Mouse (Mus musculus) MEL (cell line): ENCODE measurements at regions not wholly inside any gene's neighbourhood (a gene's known extent, or its start where the extent isn't known, plus 50 kb on each side); places are given as distances from the start of the nearest gene placed in this dataset.

Source experiments
- DNase-seq: peaks from one replicate; pipeline ENCODE4 v3.0.0; 2011; ENCODE audit warnings: low read depth, low spot score
- H3K27ac ChIP-seq: 2 replicates; pipeline ENCODE4 v1.5.1; 2012; ENCODE audit warnings: low read depth, mild to moderate bottlenecking, control low read depth, low read length, moderate library complexity; ENCODE audit not compliant: control insufficient read depth
- H3K27me3 ChIP-seq, 2 experiments: fragments of 150-350 bp in 1 of 2; sonication (generic) in 1 of 2; 2 replicates each; pipeline ENCODE4 v1.6.1; 2012; ENCODE audit warnings: low read length in 2 of 2, mild to moderate bottlenecking in 2 of 2, improper control_type of control experiment in 1 of 2, moderate library complexity in 1 of 2; ENCODE audit not compliant: insufficient read depth in 2 of 2, control insufficient read depth in 1 of 2
- H3K36me3 ChIP-seq, 2 experiments: 2 replicates each; pipeline ENCODE4 v1.6.1; 2012 to 2014; ENCODE audit warnings: low read length in 2 of 2, improper control_type of control experiment in 1 of 2, inconsistent platforms in 1 of 2, mild to moderate bottlenecking in 1 of 2; ENCODE audit not compliant: insufficient read depth in 2 of 2, control insufficient read depth in 1 of 2
- H3K4me1 ChIP-seq, 2 experiments: fragments of 150-350 bp in 1 of 2; sonication (generic) in 1 of 2; 2 replicates each; pipeline ENCODE4 v1.6.1; 2012; ENCODE audit warnings: low read length in 2 of 2, improper control_type of control experiment in 1 of 2, mild to moderate bottlenecking in 1 of 2; ENCODE audit not compliant: insufficient read depth in 2 of 2, control insufficient read depth in 1 of 2
- H3K4me3 ChIP-seq, 2 experiments: fragments of 150-350 bp in 1 of 2; sonication (generic) in 1 of 2; 2 replicates each; pipeline ENCODE4 v1.5.1; 2012; ENCODE audit warnings: low read depth in 2 of 2, low read length in 2 of 2, mild to moderate bottlenecking in 2 of 2, moderate library complexity in 2 of 2, control low read depth in 1 of 2, improper control_type of control experiment in 1 of 2; ENCODE audit not compliant: control insufficient read depth in 1 of 2, insufficient read depth in 1 of 2
- H3K79me2 ChIP-seq: 2 replicates; pipeline ENCODE4 v1.6.1; 2012; ENCODE audit warnings: mild to moderate bottlenecking, low read length, moderate library complexity; ENCODE audit not compliant: control insufficient read depth, poor library complexity, insufficient read depth
- H3K9ac ChIP-seq: 2 replicates; pipeline ENCODE4 v1.6.1; 2012; ENCODE audit warnings: low read depth, mild to moderate bottlenecking, control low read depth, low read length, moderate library complexity; ENCODE audit not compliant: control insufficient read depth, poor library complexity, severe bottlenecking
- H3K9me3 ChIP-seq: fragments of 150-350 bp; sonication (generic); replicated peaks from 2 replicates; pipeline ENCODE4 v1.6.1; 2012; ENCODE audit warnings: mild to moderate bottlenecking, low read length, improper control_type of control experiment, moderate library complexity; ENCODE audit not compliant: insufficient read depth
- BHLHE40 ChIP-seq: IDR thresholded peaks from 2 replicates; pipeline ENCODE4 v1.6.1; 2012; ENCODE audit warnings: low read depth, mild to moderate bottlenecking, inconsistent platforms, low read length, improper control_type of control experiment, borderline replicate concordance
- ELF1 ChIP-seq: IDR thresholded peaks from 2 replicates; pipeline ENCODE4 v1.6.1; 2014; ENCODE audit warnings: low read depth, mild to moderate bottlenecking, inconsistent platforms, low read length, improper control_type of control experiment, moderate library complexity
- ETS1 ChIP-seq: IDR thresholded peaks from 2 replicates; pipeline ENCODE4 v1.6.1; 2012; ENCODE audit warnings: low read depth, mild to moderate bottlenecking, inconsistent platforms, low read length, improper control_type of control experiment, moderate library complexity
- GATA1 ChIP-seq: IDR thresholded peaks from 2 replicates; pipeline ENCODE4 v1.6.1; 2011; ENCODE audit warnings: low read depth, low read length, improper control_type of control experiment
- HCFC1 ChIP-seq: IDR thresholded peaks from 2 replicates; pipeline ENCODE4 v1.6.1; 2012; ENCODE audit warnings: low read depth, mild to moderate bottlenecking, inconsistent platforms, low read length, improper control_type of control experiment, moderate library complexity
- JUND ChIP-seq: IDR thresholded peaks from 2 replicates; pipeline ENCODE4 v1.6.1; 2011; ENCODE audit warnings: low read depth, mild to moderate bottlenecking, improper control_type of control experiment, low read length
- MAFK ChIP-seq: IDR thresholded peaks from 2 replicates; pipeline ENCODE4 v1.6.1; 2011; ENCODE audit warnings: low read depth, mild to moderate bottlenecking, low read length, improper control_type of control experiment, borderline replicate concordance
- MAX ChIP-seq: IDR thresholded peaks from 2 replicates; pipeline ENCODE4 v1.6.1; 2011; ENCODE audit warnings: low read length, improper control_type of control experiment
- MAZ ChIP-seq: IDR thresholded peaks from 2 replicates; pipeline ENCODE4 v1.6.1; 2012; ENCODE audit warnings: low read depth, mild to moderate bottlenecking, inconsistent platforms, low read length, improper control_type of control experiment
- MYC ChIP-seq: IDR thresholded peaks from 2 replicates; pipeline ENCODE4 v1.6.1; 2011; ENCODE audit warnings: low read depth, mild to moderate bottlenecking, low read length, improper control_type of control experiment, moderate library complexity
- NRF1 ChIP-seq: IDR thresholded peaks from 2 replicates; pipeline ENCODE4 v1.6.1; 2014; ENCODE audit warnings: low read depth, mild to moderate bottlenecking, inconsistent platforms, low read length, improper control_type of control experiment, moderate library complexity; ENCODE audit not compliant: poor library complexity, insufficient read depth, severe bottlenecking
- POLR2AphosphoS2 ChIP-seq: IDR thresholded peaks from 2 replicates; pipeline ENCODE4 v1.6.1; 2011; ENCODE audit warnings: low read length, improper control_type of control experiment
- POLR2AphosphoS5 ChIP-seq: IDR thresholded peaks from 2 replicates; pipeline ENCODE4 v1.6.1; 2012; ENCODE audit warnings: low read depth, borderline replicate concordance, mild to moderate bottlenecking, inconsistent platforms, low read length, moderate library complexity, mixed read lengths
- RCOR1 ChIP-seq: IDR thresholded peaks from 2 replicates; pipeline ENCODE4 v1.6.1; 2012; ENCODE audit warnings: low read depth, mild to moderate bottlenecking, inconsistent platforms, low read length, improper control_type of control experiment
- SIN3A ChIP-seq: IDR thresholded peaks from 2 replicates; pipeline ENCODE4 v1.6.1; 2012; ENCODE audit warnings: low read length, improper control_type of control experiment, inconsistent platforms
- TAL1 ChIP-seq: IDR thresholded peaks from 2 replicates; pipeline ENCODE4 v1.6.1; 2012; ENCODE audit warnings: mild to moderate bottlenecking, inconsistent platforms, low read length, moderate library complexity, mixed read lengths
- TBP ChIP-seq: IDR thresholded peaks from 2 replicates; pipeline ENCODE4 v1.8.0; 2011; ENCODE audit warnings: low read depth, low read length, improper control_type of control experiment
- TCF12 ChIP-seq: IDR thresholded peaks from 2 replicates; pipeline ENCODE4 v1.6.1; 2014; ENCODE audit warnings: low read depth, mild to moderate bottlenecking, inconsistent platforms, low read length, improper control_type of control experiment, moderate library complexity
- UBTF ChIP-seq: IDR thresholded peaks from 2 replicates; pipeline ENCODE4 v1.6.1; 2012; ENCODE audit warnings: low read depth, mild to moderate bottlenecking, inconsistent platforms, low read length, improper control_type of control experiment, moderate library complexity, borderline replicate concordance; ENCODE audit not compliant: insufficient read depth
- ZC3H11A ChIP-seq: IDR thresholded peaks from 2 replicates; pipeline ENCODE4 v1.6.1; 2012; ENCODE audit warnings: low read depth, mild to moderate bottlenecking, inconsistent platforms, low read length, improper control_type of control experiment
- ZKSCAN1 ChIP-seq: IDR thresholded peaks from 2 replicates; pipeline ENCODE4 v1.6.1; 2012; ENCODE audit warnings: low read depth, mild to moderate bottlenecking, inconsistent platforms, low read length, improper control_type of control experiment, moderate library complexity
- ZMIZ1 ChIP-seq: IDR thresholded peaks from 2 replicates; pipeline ENCODE4 v1.6.1; 2012; ENCODE audit warnings: low read depth, mild to moderate bottlenecking, inconsistent platforms, low read length, improper control_type of control experiment, moderate library complexity
- ZNF384 ChIP-seq: IDR thresholded peaks from 2 replicates; pipeline ENCODE4 v1.6.1; 2012; ENCODE audit warnings: low read depth, mild to moderate bottlenecking, inconsistent platforms, low read length, improper control_type of control experiment

DNA sequence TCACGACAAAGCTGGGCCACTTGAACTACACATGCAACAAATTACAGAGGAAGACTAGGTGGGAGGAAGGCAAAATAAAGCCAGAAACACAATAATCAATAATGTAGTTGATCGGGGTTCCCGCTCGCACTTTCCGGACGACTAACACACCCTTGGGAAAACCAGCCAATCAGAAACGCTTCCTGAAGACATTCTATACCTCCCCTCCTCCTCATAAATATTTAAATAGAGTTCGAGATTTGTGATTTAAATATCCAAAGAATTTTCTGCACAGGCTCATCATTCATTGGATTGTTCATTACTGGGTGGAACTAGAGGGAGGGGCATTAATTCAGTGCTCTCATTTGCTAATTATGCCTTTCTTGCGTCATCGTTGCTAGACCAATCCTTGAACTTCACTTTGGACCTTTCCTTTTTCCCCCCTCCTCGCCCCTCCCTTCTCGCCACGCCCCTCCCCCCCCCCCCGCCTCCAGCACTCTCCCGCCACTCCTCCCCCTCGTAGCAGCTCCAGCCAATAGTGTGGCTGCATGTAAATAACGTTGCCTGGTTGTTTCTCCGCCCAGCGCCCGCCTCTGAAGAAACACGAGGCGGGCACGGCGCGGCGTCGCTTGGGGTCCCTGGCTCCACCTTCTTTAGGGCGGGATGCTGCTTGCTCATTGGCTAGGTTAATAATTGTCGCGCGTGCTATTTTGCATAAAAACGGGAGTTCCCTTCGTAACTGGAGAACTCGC, 254.2 kb upstream of the Nfe2l3 start (continued):
- TF ChIP-seq BHLHE40 (no peak), ZKSCAN1 (no peak), HCFC1 (0 out of 2 replicates have a peak, but pooled peaks have one; percentile 43), ZMIZ1 (no peak), GATA1 (no peak), JUND (no peak), RCOR1 (no peak), ETS1 (no peak), POLR2AphosphoS5 (no peak), TAL1 (no peak), ELF1 (0 out of 2 replicates have a peak, but pooled peaks have one; percentile 7)
- TF ChIP-seq, all 39 proteins: peak for 9

DNA sequence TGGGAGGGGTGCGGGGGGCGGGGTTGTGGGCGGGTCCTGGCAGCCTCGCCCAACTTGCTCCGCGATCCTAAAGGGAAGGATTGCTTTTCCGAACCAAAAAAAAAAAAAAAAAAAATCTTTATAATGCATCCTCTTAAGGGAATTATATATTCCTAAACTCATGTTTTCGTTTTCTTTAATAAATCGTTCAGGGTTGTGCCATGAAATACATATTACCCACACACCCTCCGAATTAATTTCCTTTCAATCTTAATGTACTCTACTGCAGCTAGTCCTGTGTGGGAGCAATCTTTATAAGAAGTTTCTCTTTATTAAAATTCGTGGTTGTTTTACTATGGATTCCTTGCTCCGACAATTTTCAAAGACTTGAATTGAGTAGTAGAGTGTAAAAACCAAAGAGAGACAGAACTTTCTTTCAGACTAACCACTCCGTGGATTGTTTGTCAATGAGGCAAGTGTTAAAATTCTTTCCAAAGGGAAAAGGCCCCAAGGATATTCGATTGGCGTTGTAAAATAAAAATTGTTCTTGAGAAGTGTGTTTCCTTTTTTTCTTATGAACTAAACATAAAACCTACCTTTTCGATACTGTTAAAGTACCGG, 253.6 kb upstream of the Nfe2l3 start:
- Histone ChIP-seq H3K36me3 (peaks cover 0 to 5% of the 10 kb centered on the region in 2 experiments; a peak in 2 of 4 replicates), H3K4me3 (peak overlapping the region in 1 of 2 experiments; percentile 82; a peak in 2 of 4 replicates), H3K9me3 (no peaks in the 10 kb centered on the region), H3K27ac (no peak overlapping the region), H3K79me2 (no peaks in the 10 kb centered on the region), H3K9ac (no peak overlapping the region), H3K27me3 (peaks cover 2 to 13% of the 10 kb centered on the region in 2 experiments; a peak in 2 of 4 replicates), H3K4me1 (no peaks in the 10 kb centered on the region; a peak in 1 of 4 replicates)
- TF ChIP-seq TBP = no peak
- TF ChIP-seq ETS1 = no peak
- TF ChIP-seq TAL1 = no peak
- TF ChIP-seq NRF1 = no peak
- no peak for TF ChIP-seq MAX
- no peak for TF ChIP-seq MAFK
- TF ChIP-seq MYC = no peak
- TF ChIP-seq ZNF384 = peak; percentile 60
- TF ChIP-seq POLR2AphosphoS2 = no peak
- TF ChIP-seq TCF12 = no peak
- TF ChIP-seq UBTF = no peak
- TF ChIP-seq SIN3A = 0 out of 2 replicates have a peak, but pooled peaks have one; percentile 27
- no peak for TF ChIP-seq POLR2AphosphoS5
- no peak for TF ChIP-seq ZC3H11A
- TF ChIP-seq MAZ = no peak
- no peak for TF ChIP-seq ZMIZ1
- no peak for DNase-seq
